Mouse (Mus musculus): ENCODE measurements around the gene Rnf185. TPM values are rescaled to one million over a fixed set of nuclear protein-coding genes. Genes with fewer than 3 reads are reported as not detected.

Rnf185 gene
- polyA plus RNA-seq, 1 experiment from 2014 or later = 44.8 TPM

GRCm38 (mm10) chr11:3382602-3383594, 69.3 kb downstream of the Rnf185 start:
- H3K27me3 ChIP-seq = no peaks in the 10 kb centered on the region
- in situ Hi-C loops (cut with MboI; ENCODE audit: low pct_unique_long_range_greater_than_20kb) = no loop called here
- peak; percentile 38 for TF ChIP-seq CTCF (IDR thresholded peaks at IDR 0.05)
- POLR2A ChIA-PET = interaction anchor here (1.3 kb wide), 1 partner anchor 11 kb away, joined by 4 read pairs; no protein-coding TSS in a partner anchor
- ATAC-seq (no peak), DNase-seq (ENCODE audit: low read depth, low spot score) (no peak)
- CTCF ChIA-PET = interaction anchor here (0.7 to 1.3 kb wide), 4 partner anchors 8 to 12 kb away, joined by 3 read pairs; no protein-coding TSS in a partner anchor

GRCm38 (mm10) chr11:3381148-3381814, 70.9 kb downstream of the Rnf185 start:
- no peaks in the 10 kb centered on the region for H3K27me3 ChIP-seq
- no peak for DNase-seq (ENCODE audit: low read depth, low spot score)
- no peak for TF ChIP-seq CTCF (IDR thresholded peaks at IDR 0.05)
- in situ Hi-C loops (cut with MboI; ENCODE audit: low pct_unique_long_range_greater_than_20kb) = no loop called here
- ChIA-PET CTCF (interaction anchor here (1.3 kb wide), 1 partner anchor 10 kb away, joined by 3 read pairs; no protein-coding TSS in a partner anchor), POLR2A (interaction anchor here (0.5 kb wide), 1 partner anchor 179 kb away, joined by 3 read pairs; the partner anchor contains the start of gene Eif4enif1)
- ATAC-seq = no peak

GRCm38 (mm10) chr11:3379427-3379826, 72.7 kb downstream of the Rnf185 start:
- POLR2A ChIA-PET = no interaction called here
- in situ Hi-C loops (cut with MboI; ENCODE audit: low pct_unique_long_range_greater_than_20kb) = no loop called here
- DNase-seq (ENCODE audit: low read depth, low spot score) = no peak
- TF ChIP-seq CTCF (IDR thresholded peaks at IDR 0.05) = no peak
- CTCF ChIA-PET = no interaction called here
- no peak for ATAC-seq
- no peaks in the 10 kb centered on the region for H3K27me3 ChIP-seq

GRCm38 (mm10) chr11:3374741-3375140, 77.4 kb downstream of the Rnf185 start:
- TF ChIP-seq CTCF (IDR thresholded peaks at IDR 0.05) = no peak
- ATAC-seq (peak; percentile 14), DNase-seq (ENCODE audit: low read depth, low spot score) (peak; percentile 47)
- in situ Hi-C loops (cut with MboI; ENCODE audit: low pct_unique_long_range_greater_than_20kb) = no loop called here
- ChIA-PET CTCF (interaction anchor here (0.7 to 2.3 kb wide), 10 partner anchors 9 to 79 kb away, joined by 3 to 13 read pairs (median 3); partner anchors contain the start of gene Pik3ip1), POLR2A (interaction anchor here (0.5 to 1.0 kb wide), 3 partner anchors 25 to 272 kb away, joined by 3 to 4 read pairs (median 3); no protein-coding TSS in a partner anchor)
- H3K27me3 ChIP-seq = no peaks in the 10 kb centered on the region

- H3K27me3 ChIP-seq = no peaks in the 10 kb centered on the region
- no peak for TF ChIP-seq CTCF (IDR thresholded peaks at IDR 0.05)
- CTCF ChIA-PET = interaction anchor here (0.8 to 2.3 kb wide), 7 partner anchors 8 to 79 kb away, joined by 3 to 13 read pairs (median 3); partner anchors contain the start of gene Pik3ip1
- POLR2A ChIA-PET = interaction anchor here (0.5 to 0.6 kb wide), 2 partner anchors 169 to 273 kb away, joined by 3 to 4 read pairs; no protein-coding TSS in a partner anchor
- DNase-seq (ENCODE audit: low read depth, low spot score) (peak; percentile 91), ATAC-seq (peak; percentile 89)
- in situ Hi-C loops (cut with MboI; ENCODE audit: low pct_unique_long_range_greater_than_20kb) = no loop called here
These were observed 77.9 kb downstream of the Rnf185 start for GRCm38 (mm10) chr11:3374293-3374645.

- H3K27me3 ChIP-seq = no peaks in the 10 kb centered on the region
- DNase-seq (ENCODE audit: low read depth, low spot score) (peak; percentile 64), ATAC-seq (peak; percentile 19)
- ChIA-PET POLR2A (no interaction called here), CTCF (interaction anchor here (1.0 to 2.3 kb wide), 4 partner anchors 9 to 21 kb away, joined by 3 to 13 read pairs (median 3); no protein-coding TSS in a partner anchor)
- in situ Hi-C loops (cut with MboI; ENCODE audit: low pct_unique_long_range_greater_than_20kb) = no loop called here
- no peak for TF ChIP-seq CTCF (IDR thresholded peaks at IDR 0.05)
These were observed 78.4 kb downstream of the Rnf185 start for GRCm38 (mm10) chr11:3373591-3374292.

GRCm38 (mm10) chr11:3371599-3372295, 80.4 kb downstream of the Rnf185 start:
- TF ChIP-seq CTCF (IDR thresholded peaks at IDR 0.05) = no peak
- no peak for DNase-seq (ENCODE audit: low read depth, low spot score)
- in situ Hi-C loops (cut with MboI; ENCODE audit: low pct_unique_long_range_greater_than_20kb) = no loop called here
- no peaks in the 10 kb centered on the region for H3K27me3 ChIP-seq
- ATAC-seq = no peak
- CTCF ChIA-PET = interaction anchor here (0.8 to 2.9 kb wide), 5 partner anchors 15 to 54 kb away, joined by 3 to 15 read pairs (median 3); no protein-coding TSS in a partner anchor
- POLR2A ChIA-PET = no interaction called here

- no peak for TF ChIP-seq CTCF (IDR thresholded peaks at IDR 0.05)
- in situ Hi-C loops (cut with MboI; ENCODE audit: low pct_unique_long_range_greater_than_20kb) = no loop called here
- POLR2A ChIA-PET = no interaction called here
- CTCF ChIA-PET = interaction anchor here (1.1 to 2.9 kb wide), 3 partner anchors 16 to 53 kb away, joined by 3 to 15 read pairs (median 4); no protein-coding TSS in a partner anchor
- no peaks in the 10 kb centered on the region for H3K27me3 ChIP-seq
- ATAC-seq (peak; percentile 79), DNase-seq (ENCODE audit: low read depth, low spot score) (peak; percentile 67)
These were observed 81.1 kb downstream of the Rnf185 start for GRCm38 (mm10) chr11:3370928-3371598.

- ChIA-PET POLR2A (interaction anchor here (0.8 kb wide), 1 partner anchor 21 kb away, joined by 3 read pairs; no protein-coding TSS in a partner anchor), CTCF (interaction anchor here (1.4 to 2.9 kb wide), 2 partner anchors 17 to 23 kb away, joined by 4 to 15 read pairs; no protein-coding TSS in a partner anchor)
- no peak for DNase-seq (ENCODE audit: low read depth, low spot score)
- no peak for ATAC-seq
- no peaks in the 10 kb centered on the region for H3K27me3 ChIP-seq
- in situ Hi-C loops (cut with MboI; ENCODE audit: low pct_unique_long_range_greater_than_20kb) = no loop called here
- TF ChIP-seq CTCF (IDR thresholded peaks at IDR 0.05) = no peak
These were observed 82.0 kb downstream of the Rnf185 start for GRCm38 (mm10) chr11:3370162-3370561.
